Mouse (Mus musculus) kidney, adult 8-10 months (tissue): Measurements from ENCODE around the gene Cpsf4.
A peak's percentile ranks its signal among the peaks of the same experiment; 100 is the strongest.
"Not testable (repeated sequence)": the region's sequence is repeated elsewhere in the genome, so short reads cannot be mapped to it uniquely, and the experiment has no call there.

ENCODE experiments used
- DNase-seq, 2 experiments: peaks; one replicate each; pipeline ENCODE4 v3.0.0; 2022

Cpsf4 gene

GRCm38 (mm10) chr5:145189416-145189815 is 22.4 kb downstream of the Cpsf4 start:
- no peak for DNase-seq

GRCm38 (mm10) chr5:145190373-145190772 is 23.4 kb downstream of the Cpsf4 start:
- no peak for DNase-seq

GRCm38 (mm10) chr5:145190875-145191798 is 24.1 kb downstream of the Cpsf4 start:
- DNase-seq: peak; percentile 92 to 94

- DNase-seq: no peak
These were observed 24.9 kb downstream of the Cpsf4 start, which contains the start of gene Atp5j2 for GRCm38 (mm10) chr5:145191962-145192361. TSS of gene Atp5j2 (minus strand) at chr5:145192062.

- DNase-seq: no peak
These were observed 33.4 kb downstream of the Cpsf4 start for GRCm38 (mm10) chr5:145200387-145200786.

GRCm38 (mm10) chr5:145201321-145201991 is 34.4 kb downstream of the Cpsf4 start, which contains the start of gene Zkscan14:
TSS of gene Zkscan14 (minus strand) at chr5:145201868.
- peak; percentile 73 to 75 for DNase-seq

- no peak for DNase-seq
These were observed 35.4 kb downstream of the Cpsf4 start for GRCm38 (mm10) chr5:145202446-145202845.

GRCm38 (mm10) chr5:145203936-145204691 is 37.1 kb downstream of the Cpsf4 start, which contains the start of gene Zkscan5:
TSS of gene Zkscan5 (plus strand) at chr5:145204562.
- peak; percentile 99 for DNase-seq

- DNase-seq: no peak
These were observed 38.0 kb downstream of the Cpsf4 start for GRCm38 (mm10) chr5:145205041-145205440.

GRCm38 (mm10) chr5:145207385-145207784 is 40.4 kb downstream of the Cpsf4 start:
- no peak for DNase-seq

- no peak for DNase-seq
These were observed 40.9 kb downstream of the Cpsf4 start for GRCm38 (mm10) chr5:145207954-145208353.

- not testable (repeated sequence) for DNase-seq
These were observed 41.4 kb downstream of the Cpsf4 start for GRCm38 (mm10) chr5:145208391-145208790.

- DNase-seq: no peak
These were observed 44.3 kb downstream of the Cpsf4 start for GRCm38 (mm10) chr5:145211340-145211739.

GRCm38 (mm10) chr5:145212216-145212615 is 45.2 kb downstream of the Cpsf4 start:
- DNase-seq: no peak

GRCm38 (mm10) chr5:145213505-145213904 is 46.5 kb downstream of the Cpsf4 start:
- DNase-seq: no peak

GRCm38 (mm10) chr5:145214679-145215078 is 47.7 kb downstream of the Cpsf4 start:
- DNase-seq: no peak

GRCm38 (mm10) chr5:145217746-145218145 is 50.7 kb downstream of the Cpsf4 start:
- no peak for DNase-seq

GRCm38 (mm10) chr5:145218206-145218605 is 51.2 kb downstream of the Cpsf4 start:
- peak in 1 of 2 experiments; percentile 59 for DNase-seq

- no peak for DNase-seq
These were observed 51.7 kb downstream of the Cpsf4 start for GRCm38 (mm10) chr5:145218671-145219070.

- peak; percentile 65 to 69 for DNase-seq
These were observed 53.0 kb downstream of the Cpsf4 start for GRCm38 (mm10) chr5:145219981-145220380.

GRCm38 (mm10) chr5:145222840-145223239 is 55.8 kb downstream of the Cpsf4 start:
- no peak for DNase-seq

GRCm38 (mm10) chr5:145223395-145223794 is 56.4 kb downstream of the Cpsf4 start:
- DNase-seq: no peak

GRCm38 (mm10) chr5:145226453-145226852 is 59.4 kb downstream of the Cpsf4 start:
- DNase-seq: no peak
